Mouse (Mus musculus): Measurements from ENCODE around the gene Parp16.
"Not testable (repeated sequence)": the region's sequence is repeated elsewhere in the genome, so short reads cannot be mapped to it uniquely, and the experiment has no call there.

The Parp16 gene

DNA sequence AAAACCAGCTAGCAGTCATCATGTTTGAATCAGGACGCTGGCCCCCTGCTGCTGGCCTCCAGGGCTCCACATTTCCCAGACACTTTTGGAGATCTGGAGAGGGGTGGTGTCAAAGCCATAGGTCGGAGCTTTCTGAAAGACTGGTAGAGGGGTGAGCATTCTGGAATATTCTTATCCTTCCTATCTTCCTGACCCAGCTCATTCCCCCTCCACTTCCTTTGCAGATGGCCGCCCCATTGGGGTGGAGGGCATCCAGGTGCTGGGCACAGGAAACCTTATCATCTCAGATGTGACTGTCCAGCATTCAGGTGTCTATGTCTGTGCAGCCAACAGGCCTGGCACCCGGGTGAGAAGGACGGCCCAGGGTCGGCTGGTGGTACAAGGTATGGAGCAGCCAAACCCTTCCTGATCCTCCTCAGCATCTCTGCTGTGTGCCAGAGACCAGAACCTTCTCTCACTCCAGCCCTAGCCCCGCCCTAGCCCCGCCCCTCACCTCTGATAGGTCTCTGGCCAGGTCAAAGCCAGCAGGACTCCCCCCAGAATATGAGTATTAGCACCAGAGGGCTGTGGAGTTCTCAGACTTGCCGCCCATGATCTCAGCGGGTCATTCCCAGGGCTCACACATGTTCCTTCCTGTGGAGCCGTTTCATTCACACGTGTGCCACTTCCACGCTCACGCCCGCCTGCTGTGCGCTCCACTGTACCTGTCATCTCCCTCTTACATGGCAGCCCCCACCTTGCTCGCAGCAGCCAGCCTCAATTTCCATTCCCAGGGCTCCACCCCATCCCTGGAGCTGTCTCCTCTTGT is 15.1 kb upstream of the Parp16 start:
- DNase-seq = no peak

DNA sequence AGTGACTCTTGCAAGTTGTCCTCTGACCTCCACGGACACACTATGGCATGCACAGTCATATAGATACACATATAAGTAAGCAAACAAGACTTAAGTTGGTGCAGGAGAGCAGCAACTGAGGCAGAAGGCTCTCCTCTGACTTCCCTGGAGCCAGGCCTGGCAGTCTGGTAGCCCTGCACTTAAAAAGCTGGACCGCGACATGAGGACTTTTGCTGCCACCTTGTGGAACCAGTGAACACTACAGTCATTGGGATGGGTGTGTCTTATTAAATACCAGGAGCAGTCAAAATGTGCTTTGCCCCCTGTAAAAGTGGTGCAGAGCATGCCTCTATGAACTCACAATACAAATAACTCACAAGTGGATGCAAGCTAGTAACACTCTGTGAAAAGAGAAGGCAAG is 6.6 kb upstream of the Parp16 start:
- DNase-seq = peak; percentile 21 to 41

DNA sequence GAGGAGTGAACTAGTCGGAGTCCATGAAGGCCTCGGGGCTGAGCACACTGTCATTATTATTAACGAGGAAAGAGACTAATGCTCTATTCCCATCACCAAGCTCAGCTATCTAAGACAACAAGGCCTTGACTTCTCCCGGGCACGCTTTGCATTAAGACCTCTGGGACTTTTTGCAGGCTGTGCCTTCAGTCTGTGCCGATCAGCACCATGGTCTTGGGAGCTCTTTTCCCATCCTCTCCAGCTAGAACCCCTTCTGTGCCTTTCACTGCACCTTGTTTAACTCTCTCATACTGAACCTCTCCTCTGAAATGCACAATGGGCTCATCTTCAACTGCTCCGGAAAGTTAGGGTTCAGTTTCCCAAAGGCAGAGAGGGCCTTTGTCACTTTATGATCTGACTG is 4.8 kb upstream of the Parp16 start:
- no peak for DNase-seq

GRCm38 (mm10) chr9:65191389-65191754 is 3.8 kb upstream of the Parp16 start:
- no peak for DNase-seq

DNA sequence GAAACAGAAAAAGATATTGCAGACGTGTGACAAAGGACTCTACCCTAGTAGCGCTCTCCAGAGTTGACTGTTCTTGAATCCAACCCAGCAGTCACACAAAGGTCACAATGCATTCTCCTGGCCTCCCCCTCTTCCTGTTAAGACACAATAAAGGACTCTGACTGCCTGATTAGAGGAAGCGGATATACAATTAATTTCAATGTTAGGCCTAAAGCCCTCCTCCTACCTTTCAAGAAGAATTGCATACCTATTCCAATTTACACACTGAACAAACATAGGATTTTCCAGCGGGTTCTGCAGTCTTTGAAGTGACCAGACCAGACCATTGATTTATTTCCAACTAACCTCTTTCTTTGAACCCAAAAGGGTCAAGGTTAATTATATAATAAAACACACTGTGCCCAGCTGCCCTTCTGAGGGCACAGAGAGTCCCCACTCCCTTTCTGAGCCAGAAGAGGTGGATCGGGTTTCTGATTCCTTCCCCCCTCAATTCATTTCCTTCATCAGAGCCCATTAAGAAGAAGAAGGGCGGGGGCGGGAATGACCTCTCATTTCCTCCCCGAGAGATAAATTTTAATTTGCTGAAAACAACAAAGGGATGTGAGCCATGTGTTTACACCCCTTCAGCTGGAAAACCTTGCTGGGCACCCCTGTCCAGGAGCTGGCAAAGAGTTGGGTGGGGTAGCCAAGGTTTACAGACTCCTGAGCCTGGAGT is 3.2 kb upstream of the Parp16 start:
- DNase-seq = no peak

DNA sequence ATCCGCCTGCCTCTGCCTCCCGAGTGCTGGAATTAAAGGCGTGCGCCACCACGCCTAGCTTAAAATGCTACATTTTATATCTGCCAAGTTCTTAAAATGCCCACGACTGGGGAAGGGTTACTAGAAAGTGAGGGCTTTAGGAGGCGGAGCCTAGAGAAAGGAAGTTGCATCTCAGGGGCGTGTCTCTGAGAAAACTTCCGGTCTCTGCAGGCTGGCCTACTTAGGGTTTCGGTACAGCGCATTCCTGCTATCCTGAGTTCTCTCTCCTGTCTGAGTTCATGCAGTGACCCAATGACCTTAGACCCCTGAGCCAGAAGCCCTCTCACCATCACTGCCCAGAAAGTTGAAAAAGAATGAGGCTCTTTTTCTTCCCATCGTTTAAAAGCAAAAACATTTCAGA is 1.9 kb upstream of the Parp16 start:
- DNase-seq = no peak

- DNase-seq = no peak
Measured at GRCm38 (mm10) chr9:65195621-65195981, 448 bp downstream of the Parp16 start.

DNA sequence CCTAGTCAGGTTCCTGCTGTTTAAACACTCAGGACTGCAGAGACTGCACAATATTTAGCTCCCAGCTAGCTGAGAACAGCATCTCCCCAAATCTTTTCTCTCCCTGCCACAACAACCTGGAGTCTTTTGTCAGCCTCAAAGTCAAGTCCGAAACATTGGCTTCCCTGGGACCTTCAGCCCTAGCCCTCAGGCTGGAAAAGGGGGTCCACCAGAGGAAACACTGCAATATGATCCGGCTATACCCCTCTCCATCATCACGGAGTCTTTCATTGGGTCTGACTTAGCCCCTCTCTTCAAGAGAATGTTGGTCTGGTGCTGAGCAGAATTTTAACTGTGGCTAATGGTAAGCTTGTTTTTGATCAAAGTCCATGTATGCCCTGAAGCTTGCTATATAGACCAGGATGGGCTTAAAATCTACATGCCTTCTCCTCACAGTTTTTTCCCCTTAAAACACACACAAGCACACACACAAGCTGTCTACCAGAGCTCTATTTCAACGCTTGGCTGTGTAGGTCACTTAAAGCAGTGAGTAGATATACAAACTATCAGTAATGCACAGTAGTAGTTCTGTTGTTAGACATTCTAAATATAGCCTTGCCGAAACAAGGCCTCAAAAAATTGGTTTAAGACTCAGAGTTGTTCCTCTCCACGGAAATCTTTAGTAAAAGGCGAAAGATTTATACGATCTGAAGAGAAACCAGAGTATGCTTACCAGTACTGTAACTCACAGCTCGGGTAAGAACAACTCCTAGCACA is 1.0 kb downstream of the Parp16 start:
- DNase-seq = no peak

GRCm38 (mm10) chr9:65196738-65197569 is 1.8 kb downstream of the Parp16 start:
- DNase-seq = peak; percentile 79 to 83

DNA sequence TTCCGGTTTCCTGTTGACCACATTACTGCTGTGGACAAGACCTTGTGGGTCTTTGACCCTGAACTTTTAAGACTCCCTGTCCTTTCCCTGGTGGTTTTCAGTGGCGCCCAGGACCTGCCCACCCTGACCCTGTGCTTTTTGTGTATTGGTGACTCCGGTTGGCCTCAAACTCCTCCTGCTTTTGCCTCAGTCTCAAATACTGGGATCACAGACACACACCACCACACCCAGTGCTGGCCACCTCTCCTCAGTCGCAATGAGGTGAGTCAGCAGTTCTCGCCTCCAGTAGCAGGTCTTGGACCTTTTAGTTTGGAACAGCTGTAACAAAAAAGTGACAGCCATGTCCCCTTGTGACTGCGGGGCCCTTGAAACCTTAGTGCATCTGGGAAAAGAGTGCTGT is 2.7 kb downstream of the Parp16 start:
- DNase-seq = no peak

DNA sequence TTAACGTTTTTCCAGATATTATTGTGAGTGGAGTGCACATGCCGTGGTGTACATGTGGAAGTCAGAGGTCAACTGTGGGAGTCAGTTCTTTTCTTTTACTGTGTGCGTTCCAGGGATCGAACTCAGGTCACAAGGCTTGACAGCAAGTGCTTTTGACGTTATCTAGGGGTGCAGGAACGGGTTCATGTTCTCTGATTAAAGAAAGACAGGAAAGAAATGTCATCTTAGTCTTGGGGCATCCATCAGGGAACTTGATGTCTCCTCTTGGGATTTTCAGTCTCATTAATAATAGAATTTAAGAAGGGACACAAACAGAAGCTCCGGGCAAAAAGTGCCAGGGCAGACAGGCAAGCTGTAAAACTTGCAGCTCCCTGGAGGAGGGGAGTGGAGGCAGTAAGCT is 4.6 kb downstream of the Parp16 start:
- DNase-seq = no peak

DNA sequence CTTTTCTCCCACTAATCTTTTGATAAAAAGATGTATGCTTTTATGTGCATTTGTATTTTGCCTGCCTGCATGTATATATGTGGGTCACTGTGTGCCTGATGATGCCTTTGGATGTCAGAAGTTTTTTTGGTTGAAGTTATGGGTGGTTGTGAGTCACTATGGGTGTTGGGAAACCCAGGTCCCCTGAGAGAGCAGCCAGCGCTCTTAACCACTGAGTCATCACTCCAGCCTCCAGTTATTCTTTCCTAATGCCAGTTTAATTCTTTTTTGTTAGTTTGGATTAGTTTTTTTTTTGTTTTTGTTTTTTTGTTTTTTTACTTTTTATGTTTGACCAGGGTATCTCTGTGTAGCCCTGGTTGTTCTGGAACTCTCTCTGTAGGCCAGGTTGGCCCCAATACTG is 5.5 kb downstream of the Parp16 start:
- no peak for DNase-seq

DNA sequence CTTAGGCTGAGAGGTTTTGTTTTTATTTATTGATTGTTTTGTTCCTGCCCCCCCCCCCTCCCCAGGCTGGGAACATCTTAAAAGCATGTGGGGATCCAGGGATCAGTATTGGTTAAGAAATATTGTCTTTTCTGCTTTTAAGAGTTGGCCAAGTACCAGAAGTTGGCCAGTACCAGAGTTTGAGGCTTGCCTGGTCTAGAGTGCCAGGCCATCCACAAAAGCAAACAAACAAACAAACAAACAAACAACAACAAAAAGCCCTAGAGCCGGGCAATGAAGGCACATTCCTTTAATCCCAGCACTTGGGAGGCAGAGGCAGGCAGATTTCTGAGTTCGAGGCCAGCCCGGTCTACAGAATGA is 5.8 kb downstream of the Parp16 start:
- no peak for DNase-seq

DNA sequence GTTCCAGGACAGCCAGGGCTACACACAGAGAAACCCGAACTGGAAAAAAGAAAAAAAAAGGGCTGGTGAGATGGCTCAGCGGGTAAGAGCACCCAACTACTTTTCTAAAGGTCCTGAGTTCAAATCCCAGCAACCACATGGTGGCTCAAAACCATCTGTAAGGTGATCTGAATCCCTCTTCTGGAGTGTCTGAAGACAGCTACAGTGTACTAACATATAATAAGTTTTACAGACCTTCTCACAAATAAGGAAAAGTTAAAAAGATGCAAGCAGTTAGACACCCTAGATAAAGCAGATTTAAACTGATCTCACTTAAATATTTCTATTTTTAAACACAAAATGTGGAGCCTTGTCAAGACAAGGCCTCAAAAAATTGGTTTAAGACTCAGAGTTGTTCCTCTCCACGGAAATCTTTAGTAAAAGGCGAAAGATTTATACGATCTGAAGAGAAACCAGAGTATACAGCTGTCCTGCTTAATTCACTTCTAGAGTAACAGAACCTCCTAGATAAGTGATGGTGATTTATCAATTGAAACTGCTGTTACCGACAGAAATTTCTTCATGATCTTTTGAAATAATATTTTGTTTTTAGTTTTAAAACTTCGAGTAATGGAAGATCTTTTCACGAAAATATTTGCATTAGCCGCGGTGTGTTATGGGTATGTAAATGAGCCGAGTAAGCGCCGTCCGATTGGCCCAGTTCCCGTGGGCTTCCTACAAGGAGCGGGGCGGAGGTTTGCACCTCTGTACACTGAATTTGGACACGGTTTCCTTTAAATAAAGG is 6.4 kb downstream of the Parp16 start:
- DNase-seq = peak; percentile 53 to 68

DNA sequence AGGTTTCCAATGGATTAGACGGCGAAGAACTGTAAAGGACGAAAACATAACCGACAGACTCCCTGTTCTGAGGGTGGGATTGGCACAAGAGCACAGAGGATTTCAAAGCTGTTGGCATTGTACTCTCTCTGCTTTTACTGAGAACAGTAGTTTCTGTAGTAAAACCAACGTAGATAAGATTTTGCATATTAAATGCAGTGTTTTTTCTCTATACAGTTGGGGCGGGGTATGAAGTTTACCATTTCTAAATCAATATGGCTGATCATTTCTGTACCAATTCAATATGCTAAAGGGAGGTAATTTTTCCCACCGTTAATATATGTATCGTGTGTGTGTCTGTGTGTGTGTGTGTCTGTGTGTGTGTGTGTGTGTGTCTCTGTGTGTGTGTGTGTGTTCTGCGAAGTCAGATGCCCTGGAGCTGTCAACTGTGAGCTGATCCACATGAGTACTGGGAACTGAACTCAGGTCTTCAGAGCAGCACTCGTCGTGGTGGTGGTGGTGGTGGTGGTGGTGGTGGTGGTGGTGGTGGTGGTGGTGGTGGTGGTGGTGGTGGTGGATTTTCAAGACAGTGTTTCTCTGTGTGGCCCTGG is 7.1 kb downstream of the Parp16 start:
- DNase-seq = no peak

DNA sequence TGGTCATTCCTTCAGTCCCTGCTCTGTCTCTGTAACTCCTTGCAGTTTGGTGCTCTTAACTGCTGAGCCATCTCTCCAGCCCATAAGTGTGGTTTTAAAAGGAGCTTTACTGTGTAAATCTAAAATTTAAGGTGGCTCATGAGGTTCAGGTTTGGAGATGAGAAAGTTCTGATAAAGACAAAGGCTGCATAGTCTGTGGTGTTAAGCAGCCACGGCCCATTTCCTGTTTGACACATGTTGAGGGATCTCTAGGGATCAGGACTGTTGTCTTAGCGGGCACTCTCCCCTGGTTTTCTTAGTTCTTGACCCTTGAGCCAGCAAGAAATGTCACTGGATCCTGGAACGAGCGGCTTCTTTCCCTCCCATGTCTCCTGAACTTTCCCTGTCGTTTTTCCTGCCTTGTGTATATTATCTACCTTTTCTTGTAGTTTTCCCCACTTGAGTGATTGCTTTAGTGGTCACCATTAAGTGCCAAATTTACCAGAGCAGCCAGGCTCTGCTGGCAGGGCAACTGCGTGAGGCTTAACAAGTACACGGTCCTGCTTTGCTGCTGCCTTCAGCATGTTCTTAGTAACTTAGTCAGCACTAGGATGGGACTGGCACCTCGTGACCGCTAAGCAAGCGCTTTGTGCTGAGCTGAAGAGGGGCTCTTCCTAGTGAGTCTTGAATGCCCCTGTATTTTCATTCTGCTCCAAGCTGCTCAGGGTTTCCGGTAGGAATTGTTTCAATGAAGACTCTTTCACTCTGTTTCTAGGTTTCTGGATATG is 10.1 kb downstream of the Parp16 start:
- no peak for DNase-seq

- not testable (repeated sequence) for DNase-seq
Measured at GRCm38 (mm10) chr9:65207041-65207815, 12.1 kb downstream of the Parp16 start.

DNA sequence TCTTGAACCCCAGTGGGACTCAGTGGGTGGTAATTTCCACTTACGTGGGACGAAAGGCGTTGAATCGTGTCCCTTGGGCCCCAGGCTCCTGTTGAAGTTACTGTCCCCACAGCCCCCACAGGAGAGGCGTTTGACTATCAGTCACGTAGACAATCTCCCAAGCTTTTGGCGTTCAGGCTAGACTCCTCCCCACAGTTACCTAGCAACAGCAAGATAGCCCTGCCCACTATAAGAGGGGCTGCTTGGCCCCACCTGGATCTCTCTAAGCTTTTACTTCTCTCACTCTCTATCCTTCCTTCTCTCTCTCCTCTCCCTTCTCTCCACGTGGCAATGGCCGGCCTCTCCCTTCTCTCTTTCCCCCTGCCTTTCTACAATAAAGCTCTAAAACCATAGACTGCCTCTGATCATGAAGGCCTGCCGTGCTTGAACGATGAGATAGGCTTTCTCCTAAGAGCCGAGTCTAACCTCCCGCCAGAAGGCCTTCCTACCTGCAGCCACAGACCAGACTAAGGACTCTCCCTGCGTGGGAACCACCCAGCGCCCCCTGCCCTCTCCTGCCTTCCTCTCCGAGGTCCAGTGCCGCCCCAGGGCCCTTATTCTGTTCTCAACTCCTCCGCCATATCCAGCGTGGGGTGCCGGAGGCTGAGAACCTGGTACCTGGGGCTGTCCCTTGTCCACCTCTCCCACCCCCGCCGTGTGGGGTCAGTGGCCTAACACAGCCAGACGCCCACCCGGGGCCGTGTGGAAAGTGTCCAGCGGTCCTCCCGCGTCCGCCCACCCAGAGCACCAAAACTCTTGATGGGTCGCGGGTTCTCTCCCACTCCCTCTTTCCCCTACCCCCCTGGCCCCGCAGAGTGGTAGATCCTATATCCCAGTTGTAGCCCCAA is 13.4 kb downstream of the Parp16 start:
- no peak for DNase-seq

- no peak for DNase-seq
Measured at GRCm38 (mm10) chr9:65211598-65211997, 16.4 kb downstream of the Parp16 start.

Data from thymus, adult 18-20 months (tissue).